Mouse (Mus musculus) retina, embryonic 14.5 days (tissue): ENCODE results near the gene Micall1.

Experiments used
- DNase-seq: peaks from one replicate; pipeline ENCODE4 v3.0.0-alpha.2; 2015; ENCODE audit warnings: low spot score

The Micall1 gene

DNA sequence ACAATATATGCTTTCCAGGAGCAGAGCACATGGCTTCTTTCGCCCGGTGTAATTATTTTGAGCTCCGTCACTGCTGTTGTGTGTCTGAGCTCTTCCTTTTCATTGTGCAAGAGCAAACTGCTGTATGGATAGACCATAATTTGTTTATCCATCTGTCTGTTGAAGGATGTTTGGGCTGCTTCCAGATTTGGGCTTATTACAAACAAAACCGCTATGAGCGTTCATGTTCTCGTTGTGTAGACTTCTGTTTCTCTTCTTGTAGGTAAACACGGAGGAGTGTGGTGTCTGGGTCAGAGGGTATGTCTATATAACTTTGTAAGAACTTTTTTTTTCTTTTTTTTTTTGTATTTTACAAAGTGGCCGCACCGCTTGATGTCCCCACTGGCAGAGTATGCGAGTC is 76.5 kb downstream of the Micall1 start:
- DNase-seq = no peak
